Mouse (Mus musculus): Measurements from ENCODE around the gene Mns1.
A peak's percentile ranks its signal among the peaks of the same experiment; 100 is the strongest.
"Not testable (repeated sequence)": the region's sequence is repeated elsewhere in the genome, so short reads cannot be mapped to it uniquely, and the experiment has no call there.

Gene Mns1

DNA sequence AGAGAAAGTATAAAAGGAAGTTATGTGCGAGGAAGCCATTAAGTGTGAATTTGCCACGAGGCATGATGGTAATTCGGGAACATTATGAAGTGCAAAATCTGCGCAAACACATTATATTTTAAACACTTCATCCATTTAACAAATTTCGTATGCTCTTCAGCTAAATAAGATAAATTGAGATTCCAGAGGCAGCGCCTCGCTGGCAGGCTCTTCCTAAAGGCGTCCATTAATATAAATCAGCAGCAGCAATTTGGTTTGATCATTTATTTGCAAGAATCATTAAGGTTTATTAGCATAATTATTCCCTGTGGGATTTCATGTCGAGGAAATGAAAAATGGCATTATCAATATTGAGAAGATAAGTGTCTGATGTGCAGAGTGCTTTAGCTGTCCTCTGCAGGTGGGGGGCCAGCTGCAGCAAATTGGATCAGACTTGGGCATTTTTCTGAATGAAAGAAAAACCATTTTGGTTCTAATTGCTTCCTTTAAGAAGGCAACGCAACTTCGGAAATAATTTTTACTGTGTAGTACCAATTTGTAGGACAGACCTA lies 12.4 kb upstream of the Mns1 start:
- DNase-seq (ENCODE audit: low read depth, low spot score) = no peak

GRCm38 (mm10) chr9:72427861-72428260 lies 9.9 kb upstream of the Mns1 start:
- no peak for DNase-seq (ENCODE audit: low read depth, low spot score)

DNA sequence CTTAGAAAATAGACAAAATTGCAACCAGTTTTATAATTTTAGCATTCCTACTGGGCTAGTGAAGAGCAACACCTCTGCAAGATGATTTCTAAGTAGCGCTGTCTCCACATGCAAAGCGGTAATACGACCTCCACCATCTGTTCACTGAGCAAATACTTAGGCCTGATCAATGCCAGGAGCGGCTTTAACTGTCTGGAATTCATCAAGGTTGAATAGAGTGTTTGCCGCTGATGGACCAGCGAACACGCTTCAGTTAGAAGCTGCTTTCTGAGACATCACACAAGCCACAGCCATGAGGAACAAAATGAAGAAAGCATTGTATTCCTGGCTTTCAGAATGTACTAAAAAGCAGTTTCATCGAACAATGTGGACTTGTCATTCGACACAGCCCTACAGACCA lies 2.9 kb upstream of the Mns1 start:
- no peak for DNase-seq (ENCODE audit: low read depth, low spot score)

- no peak for DNase-seq (ENCODE audit: low read depth, low spot score)
Measured at GRCm38 (mm10) chr9:72438749-72439148, 938 bp downstream of the Mns1 start.

- DNase-seq (ENCODE audit: low read depth, low spot score) = no peak
Measured at GRCm38 (mm10) chr9:72440358-72440757, 2.5 kb downstream of the Mns1 start.

DNA sequence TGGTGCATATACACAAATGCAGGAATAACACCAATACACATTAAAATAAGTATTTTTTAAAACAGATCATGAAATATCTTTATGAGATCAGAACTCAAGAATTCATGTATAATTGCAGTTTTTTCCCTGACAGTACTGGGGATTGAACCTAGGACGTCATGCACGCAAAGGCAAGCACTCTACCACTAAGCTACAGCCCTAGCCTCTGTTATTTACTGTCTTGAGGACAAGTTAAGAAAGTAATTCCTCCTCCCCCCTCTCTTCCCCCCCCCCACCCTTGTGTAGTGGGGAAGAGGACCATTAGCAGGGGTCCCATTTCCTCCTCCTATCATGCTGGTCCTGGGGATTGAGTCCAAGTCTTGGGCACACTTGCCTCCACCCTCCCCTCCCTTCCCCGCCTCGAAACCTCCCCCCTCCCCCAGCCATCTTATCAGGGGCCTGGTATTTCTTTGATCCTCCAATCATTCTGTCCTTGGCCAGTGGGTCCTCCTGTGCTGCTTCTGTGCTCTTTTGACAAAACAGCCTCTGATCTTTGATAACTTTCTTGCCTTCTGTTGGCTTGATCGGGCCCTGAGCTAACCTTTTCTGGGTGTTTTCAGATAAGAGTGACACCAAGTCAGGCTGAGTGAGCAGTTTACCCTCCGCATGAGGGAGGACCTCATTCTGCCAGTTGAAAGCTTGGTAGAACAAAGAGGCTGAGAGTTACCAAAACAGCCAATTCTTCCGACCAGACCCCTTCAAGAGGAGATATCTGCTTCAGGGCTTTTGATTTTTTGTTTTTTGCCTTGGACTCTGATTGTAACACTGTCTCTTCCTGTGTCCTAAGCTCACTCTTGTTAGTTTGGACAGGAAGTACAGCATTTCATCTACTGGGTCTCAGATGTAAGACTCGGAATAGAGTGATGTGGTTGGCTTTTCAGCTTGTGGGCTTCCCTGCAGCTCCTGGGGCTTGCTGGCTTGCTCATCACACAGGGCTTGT lies 3.4 kb downstream of the Mns1 start:
- DNase-seq (ENCODE audit: low read depth, low spot score) = no peak

DNA sequence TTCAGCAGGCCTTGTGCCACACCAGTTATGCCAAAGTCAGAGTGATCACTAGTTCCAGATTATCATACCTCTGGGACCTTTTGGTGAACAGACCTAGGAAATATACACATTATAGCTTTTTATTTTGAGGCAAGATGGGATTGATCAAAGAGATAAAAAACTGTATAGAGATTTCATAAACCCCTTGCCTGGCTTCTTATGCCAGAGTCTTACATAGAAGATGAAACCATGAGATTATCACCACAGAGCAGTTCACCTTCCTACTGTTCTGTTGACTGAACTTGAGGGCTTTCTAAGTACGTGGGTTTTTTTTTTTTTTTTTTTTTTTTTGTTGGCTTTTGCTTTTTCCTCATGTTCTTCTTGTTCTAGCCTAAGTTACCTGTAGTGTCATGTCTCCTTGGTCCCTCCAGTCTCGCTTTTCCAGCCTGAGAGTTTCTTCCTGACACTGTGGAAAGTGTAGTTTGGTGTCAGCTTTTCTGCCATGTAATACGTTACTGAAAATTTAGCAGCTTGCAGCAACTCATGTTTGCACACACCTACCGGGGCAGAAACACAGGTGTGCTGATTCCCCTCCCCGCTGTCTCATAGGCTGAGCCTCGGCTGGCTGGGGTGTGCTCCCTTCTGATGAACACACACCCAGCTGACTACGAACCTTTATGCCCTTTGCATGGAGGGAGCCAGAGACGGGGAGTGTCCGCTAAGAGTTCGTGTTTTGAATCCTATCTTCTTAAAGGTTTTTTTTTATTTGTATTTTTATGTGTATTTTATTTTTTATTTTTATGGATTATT lies 4.3 kb downstream of the Mns1 start:
- DNase-seq (ENCODE audit: low read depth, low spot score) = no peak

DNA sequence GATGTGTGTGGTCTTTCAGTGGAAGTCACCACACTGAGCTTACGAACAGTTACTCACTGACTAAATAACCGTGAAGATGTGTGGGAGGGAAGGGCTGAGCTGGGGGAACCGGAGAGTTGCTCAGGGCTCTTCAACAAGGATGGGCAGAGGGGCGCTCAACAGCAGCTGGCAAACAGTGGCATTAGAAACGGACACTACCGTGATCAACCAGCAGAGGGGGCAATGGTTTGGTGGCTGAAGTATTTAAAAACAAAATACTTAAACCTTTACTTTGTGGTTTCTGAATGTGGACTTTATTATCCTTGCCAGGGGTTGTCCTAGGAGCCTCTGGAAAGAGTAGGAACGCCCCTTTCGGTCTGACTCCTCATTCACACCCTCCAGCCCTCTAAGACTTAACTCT lies 10.2 kb downstream of the Mns1 start:
- DNase-seq (ENCODE audit: low read depth, low spot score) = no peak

DNA sequence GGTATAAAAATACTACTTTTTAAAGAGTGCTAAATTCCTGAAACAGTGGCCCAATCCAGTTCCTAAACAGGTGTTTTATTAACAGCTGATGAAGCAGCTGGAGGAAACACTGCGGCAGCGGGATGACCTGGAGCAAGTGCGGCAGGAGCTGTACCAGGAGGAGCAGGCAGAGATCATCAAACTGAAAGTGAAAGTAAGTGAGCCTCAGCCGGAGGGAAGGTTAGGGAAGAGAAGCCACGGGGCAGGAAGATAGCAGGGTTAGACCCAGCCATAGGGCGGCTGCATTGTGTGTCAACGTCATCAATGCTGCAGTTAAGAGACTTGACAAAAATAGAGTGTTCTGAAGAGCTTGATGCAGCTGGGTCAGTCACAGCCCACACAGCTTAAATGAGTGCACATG lies 11.6 kb downstream of the Mns1 start:
- DNase-seq (ENCODE audit: low read depth, low spot score) = no peak

DNA sequence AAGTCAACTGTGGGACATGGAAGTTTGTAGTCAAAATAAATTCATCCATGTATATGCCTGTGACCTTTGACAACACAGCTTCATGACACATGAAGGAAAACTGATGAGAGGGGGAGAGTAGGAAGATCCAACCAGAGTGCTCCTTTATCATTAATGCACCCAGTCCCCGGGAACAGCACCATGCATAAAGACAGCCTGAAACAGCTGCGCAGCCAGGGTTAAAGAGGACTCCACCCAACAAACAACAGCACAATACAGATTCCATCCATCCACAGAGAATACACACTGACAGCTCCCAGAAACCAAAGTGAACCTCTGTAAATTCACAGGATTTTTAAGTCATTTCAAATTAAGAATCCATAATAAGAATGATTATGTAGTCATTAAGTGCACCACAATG lies 12.0 kb downstream of the Mns1 start:
- no peak for DNase-seq (ENCODE audit: low read depth, low spot score)

- DNase-seq (ENCODE audit: low read depth, low spot score) = no peak
Measured at GRCm38 (mm10) chr9:72450363-72450762, 12.6 kb downstream of the Mns1 start.

DNA sequence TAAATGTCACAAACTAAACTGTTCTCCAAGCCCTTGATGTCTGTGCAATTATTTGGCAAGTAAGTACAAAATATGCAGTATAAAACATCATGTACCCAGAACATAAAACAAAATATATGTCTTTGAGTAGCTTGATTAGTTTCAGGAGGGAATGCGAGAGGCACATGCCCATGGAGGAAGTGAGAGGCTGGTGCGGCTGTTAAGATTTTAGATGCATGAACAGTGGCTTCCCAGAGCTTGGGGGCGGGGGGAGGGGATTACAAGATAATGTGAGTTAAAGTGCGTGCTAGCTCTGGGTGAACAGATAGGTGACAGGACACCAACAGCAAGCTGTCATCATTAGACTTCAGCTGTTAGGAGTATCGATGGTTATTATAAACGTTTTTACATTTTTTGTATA lies 13.3 kb downstream of the Mns1 start:
- DNase-seq (ENCODE audit: low read depth, low spot score) = no peak

GRCm38 (mm10) chr9:72454281-72454680 lies 16.5 kb downstream of the Mns1 start:
- DNase-seq (ENCODE audit: low read depth, low spot score) = not testable (repeated sequence)

GRCm38 (mm10) chr9:72456374-72456773 lies 18.6 kb downstream of the Mns1 start:
- DNase-seq (ENCODE audit: low read depth, low spot score) = no peak

GRCm38 (mm10) chr9:72458233-72458632 lies 20.4 kb downstream of the Mns1 start:
- peak; percentile 41 for DNase-seq (ENCODE audit: low read depth, low spot score)

- DNase-seq (ENCODE audit: low read depth, low spot score) = no peak
Measured at GRCm38 (mm10) chr9:72459703-72460102, 21.9 kb downstream of the Mns1 start.

- no peak for DNase-seq (ENCODE audit: low read depth, low spot score)
Measured at GRCm38 (mm10) chr9:72460767-72461166, 23.0 kb downstream of the Mns1 start.

GRCm38 (mm10) chr9:72462427-72462826 lies 24.6 kb downstream of the Mns1 start:
- no peak for DNase-seq (ENCODE audit: low read depth, low spot score)

DNA sequence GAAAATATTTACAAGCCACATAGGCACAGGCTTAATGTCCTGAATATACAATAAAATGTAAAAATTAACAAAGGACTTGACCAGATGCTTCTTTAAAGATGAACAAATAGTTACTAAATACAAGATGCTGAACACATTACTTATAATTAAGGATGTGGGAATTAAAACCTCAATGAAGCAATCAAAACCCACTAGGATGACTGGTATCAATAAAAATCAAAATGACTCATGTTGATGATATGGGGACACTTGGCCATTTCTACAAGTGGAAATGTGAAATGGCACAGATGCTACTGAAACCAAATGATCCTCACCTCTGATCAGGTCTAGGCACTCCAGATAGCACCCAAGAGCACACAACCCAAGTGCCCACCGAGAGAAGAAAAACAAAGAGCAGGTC lies 27.0 kb downstream of the Mns1 start:
- no peak for DNase-seq (ENCODE audit: low read depth, low spot score)

- DNase-seq (ENCODE audit: low read depth, low spot score) = no peak
Measured at GRCm38 (mm10) chr9:72465754-72466181, 28.0 kb downstream of the Mns1 start.

GRCm38 (mm10) chr9:72467551-72468407 lies 30.0 kb downstream of the Mns1 start:
- no peak for DNase-seq (ENCODE audit: low read depth, low spot score)

Measured in retina, postnatal 7 days (tissue).